Mouse (Mus musculus) neutrophil, adult 5-6 weeks (primary cell): ENCODE results near the gene Pold2. TPM values are rescaled to one million over a fixed set of nuclear protein-coding genes. Genes with fewer than 3 reads are reported as not detected.

ENCODE experiments used
- ATAC-seq: fragments of 151-379, 151-347 bp; 2 replicates; pipeline ENCODE4 v1.8.0; 2017; ENCODE audit warnings: mild to moderate bottlenecking, moderate TSS enrichment; ENCODE audit not compliant: insufficient number of reproducible peaks, poor library complexity, low FRiP score, severe bottlenecking; ENCODE audit errors: extremely low read depth
- total RNA-seq: library from RNA; stranded (forward); fragments of 200-1000 nt; gene quantifications from 2 replicates; pipeline ENCODE4 v1.2.3, GENCODE M21; 2017

Pold2 gene
- total RNA-seq, 1 experiment from 2014 or later: 9.8 TPM

GRCm38 (mm10) chr11:5867196-5867595 lies 10.9 kb downstream of the Pold2 start:
- ATAC-seq: no peak

- ATAC-seq: no peak
These were observed 15.5 kb downstream of the Pold2 start for GRCm38 (mm10) chr11:5862394-5863105.

- ATAC-seq: no peak
These were observed 16.3 kb downstream of the Pold2 start, which contains the start of gene Aebp1 for GRCm38 (mm10) chr11:5861678-5862393. TSS of gene Aebp1 (plus strand) at chr11:5861947.

- no peak for ATAC-seq
These were observed 17.5 kb downstream of the Pold2 start for GRCm38 (mm10) chr11:5860639-5861038.

GRCm38 (mm10) chr11:5859883-5860550 lies 18.1 kb downstream of the Pold2 start:
- no peak for ATAC-seq

- ATAC-seq: no peak
These were observed 19.4 kb downstream of the Pold2 start for GRCm38 (mm10) chr11:5858723-5859122.

- no peak for ATAC-seq
These were observed 21.5 kb downstream of the Pold2 start for GRCm38 (mm10) chr11:5856479-5857130.

- ATAC-seq: no peak
These were observed 22.2 kb downstream of the Pold2 start for GRCm38 (mm10) chr11:5855902-5856301.

GRCm38 (mm10) chr11:5855481-5855880 lies 22.6 kb downstream of the Pold2 start:
- no peak for ATAC-seq

GRCm38 (mm10) chr11:5852314-5852713 lies 25.8 kb downstream of the Pold2 start:
- no peak for ATAC-seq

GRCm38 (mm10) chr11:5851021-5851736 lies 26.9 kb downstream of the Pold2 start:
- no peak for ATAC-seq

GRCm38 (mm10) chr11:5850452-5850851 lies 27.6 kb downstream of the Pold2 start:
- ATAC-seq: no peak

- ATAC-seq: no peak
These were observed 28.8 kb downstream of the Pold2 start for GRCm38 (mm10) chr11:5849316-5849715.

- ATAC-seq: no peak
These were observed 29.4 kb downstream of the Pold2 start for GRCm38 (mm10) chr11:5848741-5849140.

GRCm38 (mm10) chr11:5846639-5847345 lies 31.3 kb downstream of the Pold2 start:
- no peak for ATAC-seq

GRCm38 (mm10) chr11:5843131-5843530 lies 35.0 kb downstream of the Pold2 start:
- no peak for ATAC-seq

GRCm38 (mm10) chr11:5841751-5842150 lies 36.3 kb downstream of the Pold2 start:
- ATAC-seq: no peak

- ATAC-seq: no peak
These were observed 37.7 kb downstream of the Pold2 start for GRCm38 (mm10) chr11:5840346-5840745.
